ENCODE assay signal across 15 mouse cellular contexts in genomic region chr6:73512907-73513306, GRCm38 (mm10). TPM values are rescaled to one million over a fixed set of nuclear protein-coding genes. Genes with fewer than 3 reads are reported as not detected.
DNase-seq lines count a peak whose midpoint lies in the region; ATAC-seq and TF ChIP-seq lines count a peak whose summit lies in the region.
"Had no signal": no experiment of that assay in that cellular context is flagged by ENCODE, and none has a peak within 500 bp of the region (broad histone marks: within the 10 kb centered on the region; RNA-seq: fewer than 3 reads in every experiment).

No protein-coding gene starts in this region.

- H3K4me1 ChIP-seq in heart, embryonic 12.5 days (replicated peaks), result no peaks in the 10 kb centered on the region
- H3K4me1 ChIP-seq in liver, embryonic 14.5 days (replicated peaks; ENCODE audit: control insufficient read depth in 2 of 2, insufficient read depth in 2 of 2, low read length in 1 of 2), result no peaks in the 10 kb centered on the region
- no peaks in the 10 kb centered on the region for H3K4me1 ChIP-seq in liver, embryonic 12.5 days
- H3K4me1 ChIP-seq in ES-Bruce4 (ENCODE audit: control insufficient read depth, insufficient read depth, low read length), result no peaks in the 10 kb centered on the region
- no peaks in the 10 kb centered on the region for H3K4me1 ChIP-seq in kidney, postnatal 0 days (replicated peaks; ENCODE audit: insufficient read depth, low read length)
- H3K4me1 ChIP-seq: midbrain, embryonic 12.5 days; neural tube, embryonic 13.5 days had no signal

- peaks cover 3% of the 10 kb centered on the region; the same call in 1 of the 2 replicates for H3K9me3 ChIP-seq in heart, embryonic 12.5 days (replicated peaks)
- no peaks in the 10 kb centered on the region for H3K9me3 ChIP-seq in liver, embryonic 14.5 days (ENCODE audit: control insufficient read depth, low read length)
- no peaks in the 10 kb centered on the region for H3K9me3 ChIP-seq in liver, embryonic 12.5 days (replicated peaks)
- no peaks in the 10 kb centered on the region for H3K9me3 ChIP-seq in ES-Bruce4 (replicated peaks; ENCODE audit: control insufficient read depth, insufficient read depth, low read length, poor library complexity, severe bottlenecking)
- no peaks in the 10 kb centered on the region for H3K9me3 ChIP-seq in kidney, postnatal 0 days (replicated peaks; ENCODE audit: low read length)
- H3K9me3 ChIP-seq: midbrain, embryonic 12.5 days; neural tube, embryonic 13.5 days had no signal

- no peaks in the 10 kb centered on the region for H3K27me3 ChIP-seq in heart, embryonic 12.5 days (replicated peaks)
- no peaks in the 10 kb centered on the region for H3K27me3 ChIP-seq in liver, embryonic 14.5 days (ENCODE audit: control insufficient read depth, insufficient read depth, low read length)
- no peaks in the 10 kb centered on the region for H3K27me3 ChIP-seq in liver, embryonic 12.5 days (replicated peaks)
- no peaks in the 10 kb centered on the region for H3K27me3 ChIP-seq in ES-Bruce4 (ENCODE audit: control insufficient read depth, insufficient read depth, low read length, poor library complexity, severe bottlenecking)
- no peaks in the 10 kb centered on the region for H3K27me3 ChIP-seq in kidney, postnatal 0 days (ENCODE audit: insufficient read depth, low read length)
- H3K27me3 ChIP-seq: midbrain, embryonic 12.5 days; neural tube, embryonic 13.5 days had no signal

- H3K36me3 ChIP-seq in heart, embryonic 12.5 days, result no peaks in the 10 kb centered on the region
- no peaks in the 10 kb centered on the region for H3K36me3 ChIP-seq in liver, embryonic 14.5 days (replicated peaks; ENCODE audit: control insufficient read depth, insufficient read depth, low read depth)
- no peaks in the 10 kb centered on the region for H3K36me3 ChIP-seq in liver, embryonic 12.5 days
- H3K36me3 ChIP-seq in ES-Bruce4 (ENCODE audit: control insufficient read depth, insufficient read depth, low read length, poor library complexity, severe bottlenecking), result no peaks in the 10 kb centered on the region
- H3K36me3 ChIP-seq in kidney, postnatal 0 days (ENCODE audit: insufficient read depth, low read length), result no peaks in the 10 kb centered on the region
- H3K36me3 ChIP-seq: midbrain, embryonic 12.5 days; neural tube, embryonic 13.5 days had no signal

- DNase-seq in heart, adult 11 months, result peak; percentile 49
- DNase-seq in liver, embryonic 14.5 days (ENCODE audit: low read depth in 3 of 3, low spot score in 3 of 3), result no peak
- no peak for DNase-seq in kidney, postnatal 0 days (ENCODE audit: low spot score)
- DNase-seq: cerebellum, postnatal 36 days; thymus, adult 18-20 months had no signal

- H3K27ac ChIP-seq in heart, embryonic 12.5 days (ENCODE audit: poor library complexity, severe bottlenecking), result no peak overlapping the region
- H3K27ac ChIP-seq in liver, embryonic 14.5 days, result no peak overlapping the region
- H3K27ac ChIP-seq in liver, embryonic 12.5 days, result no peak overlapping the region
- no peak overlapping the region for H3K27ac ChIP-seq in ES-Bruce4 (ENCODE audit: insufficient read depth, low read length)
- H3K27ac ChIP-seq in kidney, postnatal 0 days, result no peak overlapping the region
- H3K27ac ChIP-seq: midbrain, embryonic 12.5 days; neural tube, embryonic 13.5 days had no signal

- H3K4me2 ChIP-seq in heart, embryonic 12.5 days, result no peak overlapping the region
- H3K4me2 ChIP-seq in liver, embryonic 14.5 days (ENCODE audit: low read depth), result no peak overlapping the region
- H3K4me2 ChIP-seq in liver, embryonic 12.5 days, result no peak overlapping the region
- no peak overlapping the region for H3K4me2 ChIP-seq in kidney, postnatal 0 days (ENCODE audit: low read length)
- H3K4me2 ChIP-seq: heart, embryonic 11.5 days; midbrain, embryonic 12.5 days; neural tube, embryonic 13.5 days had no signal

- no peak for TF ChIP-seq EP300 in liver, embryonic 14.5 days (IDR thresholded peaks at IDR 0.05; ENCODE audit: low read depth)
- no peak for TF ChIP-seq EP300 in ES-Bruce4 (IDR thresholded peaks at IDR 0.05; ENCODE audit: insufficient read depth, low read depth, low read length)

- peak; percentile 39 for TF ChIP-seq CTCF in liver, embryonic 14.5 days (IDR thresholded peaks at IDR 0.05; ENCODE audit: low read depth)
- TF ChIP-seq CTCF in ES-Bruce4 (IDR thresholded peaks at IDR 0.05; ENCODE audit: low read depth, low read length), result peak; percentile 65
- peak; percentile 60 for TF ChIP-seq CTCF in kidney, postnatal 0 days (IDR thresholded peaks at IDR 0.05; ENCODE audit: low read depth)

- H3K9ac ChIP-seq in heart, embryonic 12.5 days, result no peak overlapping the region
- no peak overlapping the region for H3K9ac ChIP-seq in liver, embryonic 14.5 days (replicated peaks)
- no peak overlapping the region for H3K9ac ChIP-seq in liver, embryonic 12.5 days
- H3K9ac ChIP-seq in ES-Bruce4 (ENCODE audit: low read depth, poor library complexity, severe bottlenecking), result no peak overlapping the region
- no peak overlapping the region for H3K9ac ChIP-seq in kidney, postnatal 0 days (ENCODE audit: low read depth, low read length)
- H3K9ac ChIP-seq: midbrain, embryonic 12.5 days; neural tube, embryonic 13.5 days had no signal

- WGBS in heart, embryonic 12.5 days, result 17% methylated on average over 1 of the region's 1 CpGs
- WGBS in liver, embryonic 14.5 days (ENCODE audit: insufficient replicate concordance), result 13% methylated on average over 1 of the region's 1 CpGs
- 19% methylated on average over 1 of the region's 1 CpGs for WGBS in liver, embryonic 12.5 days (ENCODE audit: insufficient replicate concordance)
- 25% methylated on average over 1 of the region's 1 CpGs for WGBS in kidney, postnatal 0 days

- ATAC-seq in heart, embryonic 12.5 days (ENCODE audit: insufficient number of reproducible peaks, low FRiP score), result no peak
- no peak for ATAC-seq in liver, embryonic 14.5 days (ENCODE audit: insufficient read depth)
- ATAC-seq in liver, embryonic 12.5 days, result no peak
- no peak for ATAC-seq in kidney, postnatal 0 days (replicated peaks; ENCODE audit: low FRiP score, low read depth)
- no peak for ATAC-seq in activated CD4-positive, CD25-positive, alpha-beta regulatory T cell, adult 4 months
- no peak for ATAC-seq in inflammation-experienced regulatory T-cells, adult 6 months
- ATAC-seq: hindbrain, embryonic 16.5 days had no signal

- TF ChIP-seq POLR2A in ES-Bruce4 (IDR thresholded peaks at IDR 0.05; ENCODE audit: insufficient read depth, low read length), result no peak

- no peak overlapping the region for H3K4me3 ChIP-seq in heart, embryonic 12.5 days
- H3K4me3 ChIP-seq in liver, embryonic 14.5 days (ENCODE audit: insufficient read depth in 1 of 2, low read depth in 2 of 2, low read length in 2 of 2), result no peak overlapping the region
- no peak overlapping the region for H3K4me3 ChIP-seq in liver, embryonic 12.5 days
- no peak overlapping the region for H3K4me3 ChIP-seq in ES-Bruce4 (ENCODE audit: low read depth, low read length)
- no peak overlapping the region for H3K4me3 ChIP-seq in kidney, postnatal 0 days (replicated peaks; ENCODE audit: low read depth, low read length)
- H3K4me3 ChIP-seq: midbrain, embryonic 12.5 days; neural tube, embryonic 13.5 days had no signal

RNA-seq across cellular contexts. Expression of gene 4931417E11Rik, which starts 43.4 kb away (rescaled TPM):
- not detected in 2 replicates for polyA plus RNA-seq in heart, embryonic 12.5 days (2016; fragmentation: Nextera tagmentation; extraction: Ambion mirVana)
- not detected in 2 replicates for polyA plus RNA-seq in liver, embryonic 14.5 days (2012; rRNA removed)
- not detected in 2 replicates for polyA plus RNA-seq in liver, embryonic 14.5 days (2014; fragmentation: Nextera tagmentation; extraction: Ambion mirVana)
- not detected in 2 replicates for polyA plus RNA-seq in liver, embryonic 12.5 days (2016; fragmentation: Nextera tagmentation; extraction: Ambion mirVana)
- not detected in 2 replicates for polyA plus RNA-seq in ES-Bruce4 (2011; ENCODE audit: insufficient read depth, insufficient read length, low read depth, missing spikeins)
- polyA plus RNA-seq in kidney, postnatal 0 days (2015; fragmentation: Nextera tagmentation; extraction: Ambion mirVana), result not detected in 2 replicates
- not detected for polyA plus RNA-seq in activated CD4-positive, CD25-positive, alpha-beta regulatory T cell, adult 4 months (2017; shearing (Covaris generic))
- polyA plus RNA-seq in inflammation-experienced regulatory T-cells, adult 6 months (2017; shearing (Covaris generic)), result not detected
- polyA plus RNA-seq: heart, embryonic 11.5 days; hindbrain, embryonic 16.5 days; liver, embryonic 16.5 days; midbrain, embryonic 12.5 days; neural tube, embryonic 13.5 days had no signal
